Mouse (Mus musculus) heart, postnatal 25 days (tissue): ENCODE data around the gene Gng10. TPM values are rescaled to one million over a fixed set of nuclear protein-coding genes. Genes with fewer than 3 reads are reported as not detected.
A peak's percentile ranks its signal among the peaks of the same experiment; 100 is the strongest.

Experiments used
- DNase-seq: peaks from one replicate; pipeline ENCODE4 v3.0.0; 2022; ENCODE audit warnings: low spot score
- intact Hi-C: fragments of 180-260 bp; cut with DNase I; formaldehyde crosslinking; loops from one replicate; pipeline ENCODE4 v1.15.1; 2025
- total RNA-seq, 2 experiments: library from RNA; stranded (reverse); gene quantifications; 2 replicates each; pipeline ENCODE4 v1.2.3; 2021

Gng10 gene
- total RNA-seq, 2 experiments from 2014 or later, result 15.8 to 18.7 TPM

- intact Hi-C loops, result no loop called here
- no peak for DNase-seq
Measured at GRCm38 (mm10) chr4:59009186-59009585, 25.7 kb upstream of the Gng10 start.

GRCm38 (mm10) chr4:59009696-59010095, 25.2 kb upstream of the Gng10 start:
- intact Hi-C loops, result no loop called here
- DNase-seq, result no peak

- DNase-seq, result no peak
- intact Hi-C loops, result no loop called here
Measured at GRCm38 (mm10) chr4:59011446-59011845, 23.4 kb upstream of the Gng10 start.

DNA sequence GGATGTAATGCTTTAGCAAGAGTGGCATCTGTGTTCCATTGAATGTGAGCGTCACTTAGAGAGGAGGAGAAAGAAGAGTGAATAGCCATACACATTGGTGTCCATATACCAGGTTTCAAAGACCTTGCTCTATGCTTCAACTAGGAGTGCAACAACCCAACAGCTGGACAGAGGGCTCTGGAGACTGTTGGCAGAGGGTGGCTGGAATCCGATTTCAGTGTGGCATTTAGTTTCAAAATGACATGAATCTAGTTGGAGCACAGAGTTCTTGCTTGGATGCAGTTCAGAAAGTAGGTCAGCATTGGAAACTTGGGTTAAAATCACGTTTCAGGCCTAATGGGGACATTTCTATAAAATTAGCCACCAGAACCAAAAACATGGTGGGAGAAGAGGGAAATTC, 19.7 kb upstream of the Gng10 start:
- intact Hi-C loops, result no loop called here
- DNase-seq, result no peak

DNA sequence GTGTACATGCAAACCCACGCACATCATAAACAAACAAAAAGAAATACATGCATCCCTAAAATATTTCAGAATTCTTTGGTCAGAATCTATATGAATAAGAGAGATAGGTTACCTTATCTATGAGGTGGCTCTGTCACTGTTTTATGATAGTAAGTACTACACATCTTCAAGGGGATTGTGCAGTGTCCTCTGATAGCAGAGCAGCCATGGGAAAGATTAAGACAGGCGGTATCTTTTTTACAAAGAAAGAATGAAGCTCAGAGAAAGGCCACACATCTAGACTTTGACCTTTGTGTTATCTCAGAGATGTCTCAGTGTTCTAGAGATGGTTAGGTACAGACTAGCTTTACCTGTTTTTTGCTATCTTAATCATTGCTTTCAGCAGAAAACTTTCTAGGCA, 18.0 kb upstream of the Gng10 start:
- DNase-seq, result no peak
- intact Hi-C loops, result no loop called here

GRCm38 (mm10) chr4:59034325-59034917, 467 bp upstream of the Gng10 start:
- no peak for DNase-seq
- intact Hi-C loops, result loop anchor here (2.0 kb wide), 1 partner anchor 30 kb away; no protein-coding TSS in a partner anchor

DNA sequence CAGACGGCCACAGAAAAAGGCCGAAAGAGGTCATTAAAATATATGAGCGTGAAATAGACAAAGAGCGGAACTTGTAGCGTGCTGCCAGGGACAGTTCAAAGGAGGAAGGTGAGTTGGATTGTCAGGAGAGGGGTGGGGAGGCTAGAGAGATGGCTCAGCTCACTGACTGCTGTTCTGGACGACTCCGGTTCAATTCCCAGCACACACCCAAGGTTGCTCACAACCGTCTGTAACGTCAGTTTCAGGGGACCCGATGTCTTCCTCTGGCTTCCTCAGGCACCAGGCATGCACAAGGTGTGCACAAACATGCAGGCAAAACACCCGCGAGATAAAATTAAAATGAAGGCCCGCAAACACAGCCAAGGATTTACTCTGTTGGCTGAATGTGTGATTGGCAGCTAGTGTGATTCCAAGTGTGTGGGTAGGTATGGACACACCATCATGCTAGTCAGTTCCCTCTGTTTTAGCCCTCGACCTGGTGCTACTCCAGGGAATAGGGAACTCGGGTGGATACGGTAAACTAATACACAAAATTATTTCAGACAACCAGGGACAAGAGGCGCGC, 980 bp downstream of the Gng10 start:
- intact Hi-C loops, result loop anchor here (1.0 to 2.0 kb wide), 2 partner anchors 31 to 52 kb away; no protein-coding TSS in a partner anchor
- no peak for DNase-seq

DNA sequence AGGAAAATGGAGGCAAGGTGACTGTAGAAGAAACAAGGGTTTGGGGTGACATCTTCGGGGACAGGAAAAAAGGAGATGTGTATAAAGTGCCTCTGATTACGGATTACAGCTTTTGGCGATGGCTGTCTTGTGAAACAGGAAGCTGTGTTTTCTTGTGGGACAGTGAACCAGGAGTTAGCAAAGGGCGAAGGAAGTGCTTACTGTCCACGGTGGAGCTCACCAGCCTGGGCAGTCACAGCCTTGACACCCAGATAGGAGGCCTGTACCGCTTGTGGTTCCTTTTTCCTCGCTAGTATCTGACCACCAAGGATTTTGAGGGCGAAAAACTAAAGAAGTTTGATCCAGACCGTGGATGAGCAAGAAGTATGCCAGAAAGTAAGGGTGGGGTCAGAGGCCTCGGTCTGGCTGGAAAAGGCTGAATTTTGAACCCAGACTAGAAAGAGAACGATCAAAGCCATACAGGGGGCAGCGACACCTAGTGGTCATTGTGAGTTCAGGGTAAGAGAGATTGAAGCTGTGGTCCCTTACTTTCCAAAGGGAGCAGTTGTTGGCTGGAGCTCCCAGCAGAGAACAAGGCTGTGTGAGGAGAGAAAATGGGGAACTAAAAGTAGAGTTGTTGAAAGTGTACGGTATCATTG, 1.7 kb downstream of the Gng10 start:
- intact Hi-C loops, result loop anchor here (1.0 kb wide), 1 partner anchor 52 kb away; no protein-coding TSS in a partner anchor
- peak; percentile 40 for DNase-seq

DNA sequence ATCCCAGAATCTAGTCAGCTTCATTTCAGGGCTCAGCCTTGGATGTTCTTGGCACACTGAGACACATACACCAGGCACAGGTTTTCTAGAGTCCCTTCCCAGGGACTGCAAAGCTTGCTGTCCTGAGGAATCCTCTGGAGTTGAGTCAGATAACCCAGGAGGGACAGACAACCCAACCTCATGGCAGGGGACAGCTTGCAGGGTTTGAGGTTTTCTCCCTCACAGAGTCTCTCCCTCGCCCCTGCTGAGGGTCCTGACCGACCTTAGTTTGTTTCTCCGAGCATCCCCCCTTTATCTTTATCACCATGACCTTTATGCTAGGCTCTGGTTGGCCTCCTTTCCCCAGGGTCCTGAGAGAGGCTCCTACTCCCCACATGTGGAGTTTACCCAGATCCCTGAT, 2.6 kb downstream of the Gng10 start:
- intact Hi-C loops, result no loop called here
- DNase-seq, result no peak

- intact Hi-C loops, result no loop called here
- DNase-seq, result no peak
Measured at GRCm38 (mm10) chr4:59040397-59041287, 5.8 kb downstream of the Gng10 start.

DNA sequence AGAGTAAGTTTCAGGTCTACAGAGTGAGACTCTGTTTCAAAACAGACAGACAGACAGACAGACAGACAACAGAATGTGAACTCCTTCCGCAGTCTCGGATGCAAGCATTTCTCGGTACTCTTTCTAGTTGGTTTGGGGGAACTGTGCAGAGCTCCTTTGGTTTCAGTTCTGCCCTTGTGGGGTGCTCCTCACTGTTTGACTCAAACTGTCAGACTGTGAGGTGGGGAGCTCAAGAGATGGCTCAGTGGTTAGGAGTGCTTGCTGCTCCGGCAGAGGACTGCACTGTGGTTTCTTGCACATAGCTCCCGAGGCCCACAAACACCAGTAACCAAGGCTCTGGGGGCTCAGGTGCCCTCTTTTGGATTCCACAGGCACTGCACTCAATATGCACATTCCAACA, 8.2 kb downstream of the Gng10 start:
- intact Hi-C loops, result no loop called here
- DNase-seq, result no peak

DNA sequence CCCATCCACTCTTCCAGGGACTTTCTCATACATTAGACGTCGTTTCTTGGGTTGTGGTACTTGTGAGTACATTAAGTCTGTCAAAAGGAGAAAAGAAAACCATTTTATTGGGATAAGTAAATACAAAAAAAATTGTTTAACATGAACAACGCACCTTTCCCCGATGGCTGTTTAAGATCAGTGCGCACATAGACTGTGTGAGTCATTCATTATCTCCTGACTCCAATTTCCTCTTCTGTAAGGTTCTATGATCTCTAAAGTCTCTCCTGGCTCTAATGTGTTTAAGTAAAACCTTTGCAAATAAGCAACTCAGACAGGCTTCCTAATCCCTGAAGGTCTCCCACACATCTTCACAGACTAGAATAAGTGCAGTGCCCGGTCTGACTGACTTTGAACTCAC, 9.0 kb downstream of the Gng10 start:
- intact Hi-C loops, result no loop called here
- no peak for DNase-seq

DNA sequence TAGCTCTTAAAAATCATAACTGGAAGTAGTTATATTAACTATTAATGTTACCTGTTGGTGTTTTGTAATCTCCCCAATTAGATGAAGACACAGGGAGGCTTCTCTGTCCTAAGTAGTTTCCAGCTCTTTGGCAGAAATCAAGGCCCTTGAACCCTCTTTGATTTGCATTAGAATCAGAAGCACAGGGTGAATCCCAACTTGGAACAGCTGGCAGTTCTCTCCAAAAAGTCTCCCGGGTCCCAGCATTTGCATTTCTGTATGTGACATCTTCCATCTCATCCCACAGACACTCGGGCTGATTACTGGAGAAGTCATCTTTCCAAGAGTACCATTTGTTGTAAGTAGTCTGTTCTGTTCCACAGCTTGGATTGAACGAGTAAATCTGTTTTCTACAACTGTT, 12.3 kb downstream of the Gng10 start:
- no peak for DNase-seq
- intact Hi-C loops, result no loop called here

- intact Hi-C loops, result no loop called here
- DNase-seq, result no peak
Measured at GRCm38 (mm10) chr4:59051081-59051480, 16.2 kb downstream of the Gng10 start.

- intact Hi-C loops, result no loop called here
Measured at GRCm38 (mm10) chr4:59057929-59058328, 23.0 kb downstream of the Gng10 start.

GRCm38 (mm10) chr4:59062526-59062925, 27.6 kb downstream of the Gng10 start:
- no peak for DNase-seq
- intact Hi-C loops, result no loop called here

More at GRCm38 (mm10) chr4:59057929-59058328, 23.0 kb downstream of the Gng10 start:
- no peak for DNase-seq

GRCm38 (mm10) chr4:59069276-59069675, 34.4 kb downstream of the Gng10 start:
- no peak for DNase-seq
- intact Hi-C loops, result no loop called here

GRCm38 (mm10) chr4:59083430-59083829, 48.5 kb downstream of the Gng10 start:
- intact Hi-C loops, result no loop called here

GRCm38 (mm10) chr4:59089391-59089790, 54.5 kb downstream of the Gng10 start:
- intact Hi-C loops, result no loop called here
- DNase-seq, result no peak

More at GRCm38 (mm10) chr4:59083430-59083829, 48.5 kb downstream of the Gng10 start:
- no peak for DNase-seq
